Mouse (Mus musculus) erythroblast, embryonic 14.5 days (primary cell): ENCODE data around the gene Lrrk1.

Experiments
- GATA1 ChIP-seq: IDR thresholded peaks from 2 replicates; pipeline ENCODE4 v1.6.1; 2012; ENCODE audit warnings: low read length, inconsistent platforms, mixed read lengths
- TAL1 ChIP-seq: IDR thresholded peaks from 3 replicates; pipeline ENCODE4 v1.6.1; 2012; ENCODE audit warnings: low read length, inconsistent platforms, mixed read lengths

GRCm38 (mm10) chr7:66340044-66340443, 48.1 kb downstream of the Lrrk1 start:
- no peak for TF ChIP-seq TAL1
- TF ChIP-seq GATA1 = no peak
